Mouse (Mus musculus) gastrocnemius, adult 2 months (tissue): ENCODE results near the gene Trpc2. TPM values are rescaled to one million over a fixed set of nuclear protein-coding genes. Genes with fewer than 3 reads are reported as not detected.
"Not testable (repeated sequence)": the region's sequence is repeated elsewhere in the genome, so short reads cannot be mapped to it uniquely, and the experiment has no call there.

Experiments used
- DNase-seq: peaks from one replicate; pipeline ENCODE4 v3.0.0; 2022
- H3K27ac ChIP-seq: fragments of 200-600 bp; 2 replicates; pipeline ENCODE4 v1.8.1; 2022; ENCODE audit warnings: mild to moderate bottlenecking
- H3K4me3 ChIP-seq: fragments of 200-600 bp; 2 replicates; pipeline ENCODE4 v1.8.1; 2022; ENCODE audit warnings: mild to moderate bottlenecking, moderate library complexity
- CTCF ChIP-seq: fragments of 200-600 bp; IDR thresholded peaks from 2 replicates; pipeline ENCODE4 v1.8.1; 2022; ENCODE audit warnings: antibody characterized with exemption, mild to moderate bottlenecking, moderate library complexity
- intact Hi-C: fragments of 180-260 bp; cut with DNase I; formaldehyde crosslinking; loops from one replicate; pipeline ENCODE4 v1.15.1; 2025
- long read RNA-seq, 2 experiments: library from polyadenylated mRNA; stranded (forward); transcript quantifications; one replicate each; pipeline ENCODE4 v2.0.0; 2021
- total RNA-seq, 2 experiments: library from RNA; stranded (reverse); gene quantifications; 2 replicates each; pipeline ENCODE4 v1.2.3; 2021

Trpc2 gene
- total RNA-seq = 1 to 10 TPM in 1 of 2 experiments, under 1 TPM in 1; 0.10 to 1.3 TPM
- long read RNA-seq, experiment 1 = 0 reads
- long read RNA-seq, experiment 2 = 0 reads

- Histone ChIP-seq H3K27ac (peak within 1 kb of the TSS; percentile 81), H3K4me3 (no peak within 1 kb of the TSS; the same call in 1 of the 2 replicates)
- intact Hi-C loops = no loop called here
- no peak for DNase-seq
- TF ChIP-seq CTCF = no peak
Measured at GRCm38 (mm10) chr7:102082816-102083215, at the start of gene Trpc2. TSS of gene Trpc2 (plus strand) at chr7:102083116.

GRCm38 (mm10) chr7:102034904-102035303, 48.0 kb upstream of the Trpc2 start:
- intact Hi-C loops = loop anchor here (2.0 kb wide), 2 partner anchors 36 to 116 kb away; no protein-coding TSS in a partner anchor
- DNase-seq = no peak
- TF ChIP-seq CTCF = peak; percentile 56
- Histone ChIP-seq H3K4me3 (no peak overlapping the region), H3K27ac (no peak overlapping the region)

GRCm38 (mm10) chr7:102035534-102035933, 47.4 kb upstream of the Trpc2 start:
- no peak for DNase-seq
- Histone ChIP-seq H3K27ac (no peak overlapping the region), H3K4me3 (no peak overlapping the region)
- intact Hi-C loops = loop anchor here (2.0 kb wide), 2 partner anchors 37 to 117 kb away; no protein-coding TSS in a partner anchor
- TF ChIP-seq CTCF = no peak

DNA sequence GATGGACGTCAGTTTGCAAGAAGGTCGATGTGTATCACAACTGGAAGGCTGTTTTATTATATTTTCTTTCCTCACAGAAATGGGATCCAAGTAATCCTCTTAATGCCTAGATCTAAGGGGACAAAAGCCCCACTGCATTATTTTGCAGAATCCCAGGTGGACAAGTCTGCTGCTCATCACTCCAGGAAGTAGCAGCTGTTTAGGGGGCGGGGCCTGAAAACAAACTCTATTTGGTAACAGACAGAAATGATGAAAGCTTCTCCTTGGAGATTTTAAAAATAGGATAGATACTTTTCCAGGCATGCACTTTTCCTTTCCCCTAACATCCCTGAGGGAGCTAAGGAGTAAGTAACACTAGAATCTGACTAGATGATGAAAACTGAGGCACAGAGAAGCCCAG, 45.6 kb upstream of the Trpc2 start:
- intact Hi-C loops = no loop called here
- H3K27ac ChIP-seq = peak overlapping the region; percentile 56; the same call in 1 of the 2 replicates
- TF ChIP-seq CTCF = no peak
- DNase-seq = no peak
- H3K4me3 ChIP-seq = no peak overlapping the region

- DNase-seq = no peak
- no peak for TF ChIP-seq CTCF
- intact Hi-C loops = no loop called here
- H3K4me3 ChIP-seq = no peak overlapping the region
- H3K27ac ChIP-seq = no peak overlapping the region
Measured at GRCm38 (mm10) chr7:102042314-102042713, 40.6 kb upstream of the Trpc2 start.

- TF ChIP-seq CTCF = peak; percentile 58
- DNase-seq, intact Hi-C loops, H3K27ac ChIP-seq, H3K4me3 ChIP-seq: not testable (repeated sequence)
Measured at GRCm38 (mm10) chr7:102048524-102048923, 34.4 kb upstream of the Trpc2 start.

DNA sequence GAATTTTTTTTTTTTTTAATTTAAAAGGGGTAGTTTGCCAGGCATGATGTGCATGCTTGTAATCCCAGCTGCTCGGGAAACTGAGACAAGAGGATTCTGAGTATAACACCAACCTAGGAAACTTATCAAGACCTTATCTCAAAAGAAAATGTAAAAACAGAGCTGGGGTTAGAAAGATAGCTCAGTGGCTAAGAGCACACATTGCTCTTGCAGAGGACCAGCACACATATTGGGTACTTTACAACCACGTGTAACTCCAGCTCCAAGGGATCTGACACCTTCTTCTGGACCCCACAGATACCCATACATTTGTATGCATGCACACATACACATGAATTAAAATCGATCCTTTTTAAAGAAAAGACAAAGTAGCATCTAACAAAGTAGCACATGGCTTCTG, 21.6 kb upstream of the Trpc2 start:
- TF ChIP-seq CTCF = no peak
- Histone ChIP-seq H3K4me3 (no peak overlapping the region), H3K27ac (no peak overlapping the region)
- intact Hi-C loops = loop anchor here (5.0 to 10.0 kb wide), 2 partner anchors 129 to 397 kb away; partner anchors contain the start of genes Clpb, Lrrc51 and Numa1
- no peak for DNase-seq

- DNase-seq = no peak
- TF ChIP-seq CTCF = no peak
- intact Hi-C loops = loop anchor here (5.0 to 10.0 kb wide), 2 partner anchors 130 to 397 kb away; partner anchors contain the start of genes Clpb, Lrrc51 and Numa1
Measured at GRCm38 (mm10) chr7:102062203-102062602, 20.7 kb upstream of the Trpc2 start.

DNA sequence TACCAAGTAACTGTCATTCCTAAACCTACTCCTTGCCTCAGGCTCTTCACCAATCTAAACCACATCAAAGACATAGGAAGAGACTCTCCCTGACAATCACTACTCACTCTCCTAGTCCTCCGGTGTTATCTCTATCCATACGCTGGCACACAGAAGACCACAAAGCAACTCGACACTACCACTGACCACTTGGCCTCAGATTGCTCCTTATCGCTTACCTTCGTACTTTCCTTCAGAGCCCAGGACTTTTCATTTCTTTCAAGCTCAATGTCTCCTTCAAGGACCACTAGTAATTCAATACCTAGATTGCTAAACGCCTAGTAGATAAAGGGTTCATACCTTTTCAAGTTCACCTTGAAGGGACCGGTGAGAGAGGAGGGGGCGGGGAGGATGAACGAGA, 19.0 kb upstream of the Trpc2 start:
- no peak for DNase-seq
- no peak overlapping the region for H3K27ac ChIP-seq
- intact Hi-C loops = loop anchor here (5.0 to 10.0 kb wide), 2 partner anchors 132 to 399 kb away; partner anchors contain the start of genes Clpb, Lrrc51 and Numa1
- TF ChIP-seq CTCF = no peak
- H3K4me3 ChIP-seq = peak overlapping the region; percentile 77

More at GRCm38 (mm10) chr7:102062203-102062602, 20.7 kb upstream of the Trpc2 start:
- no peak overlapping the region for H3K27ac ChIP-seq
- no peak overlapping the region for H3K4me3 ChIP-seq

DNA sequence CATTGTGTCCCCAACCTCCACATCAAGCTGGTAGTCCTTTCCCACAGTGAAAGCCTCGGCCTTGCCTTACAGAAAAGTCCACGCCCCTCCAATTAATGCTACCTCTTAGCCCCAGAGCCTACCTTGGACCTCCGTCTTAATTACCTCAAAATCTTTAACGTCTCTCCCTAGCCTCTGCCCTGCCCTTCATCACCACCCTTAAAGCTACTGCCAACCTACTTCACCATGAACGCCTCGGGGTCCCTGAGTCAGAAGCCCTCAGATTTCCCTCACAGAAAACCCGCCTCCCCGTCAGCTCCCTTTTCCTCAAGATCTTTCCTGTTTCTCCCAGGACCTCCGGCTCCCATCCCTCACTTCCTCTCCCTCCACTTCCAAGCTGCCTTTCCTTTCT, 18.3 kb upstream of the Trpc2 start:
- no peak for DNase-seq
- intact Hi-C loops = loop anchor here (5.0 to 10.0 kb wide), 2 partner anchors 132 to 400 kb away; partner anchors contain the start of genes Clpb, Lrrc51 and Numa1
- Histone ChIP-seq H3K27ac (peak overlapping the region; percentile 92), H3K4me3 (peak overlapping the region; percentile 77)
- no peak for TF ChIP-seq CTCF

- TF ChIP-seq CTCF = no peak
- intact Hi-C loops = loop anchor here (10.0 kb wide), 1 partner anchor 400 kb away; the partner anchor contains the start of gene Clpb
- Histone ChIP-seq H3K27ac (peak within 1 kb of the TSS; percentile 92), H3K4me3 (peak within 1 kb of the TSS; percentile 77)
- peak; percentile 97 for DNase-seq
Measured at GRCm38 (mm10) chr7:102065046-102065891, 17.6 kb upstream of the Trpc2 start, which contains the start of the genes Rnf121, Xndc1 and Xntrpc. TSS of gene Rnf121 (minus strand) at chr7:102065469. TSS of gene Xndc1 (plus strand) at chr7:102065511. TSS of gene Xntrpc (plus strand) at chr7:102065713.

DNA sequence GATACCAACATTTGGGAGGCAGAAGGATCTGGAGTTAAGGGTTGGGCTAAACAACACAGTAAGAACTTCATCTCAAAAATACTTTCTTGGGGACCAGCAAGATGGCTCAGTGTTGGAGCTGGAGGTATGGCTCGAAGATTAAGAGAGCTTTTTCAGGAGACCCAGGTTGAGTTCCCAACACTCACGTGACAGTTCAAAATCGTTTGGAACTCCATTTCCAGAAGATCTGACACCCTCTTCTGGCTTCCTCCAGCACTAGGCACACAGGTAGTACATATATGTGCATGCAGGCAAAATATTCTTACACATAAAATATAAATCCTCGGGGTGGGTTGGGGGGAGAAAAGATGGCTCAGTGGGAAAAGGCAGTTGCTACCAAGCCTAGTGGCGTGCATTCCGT, 16.6 kb upstream of the Trpc2 start:
- peak overlapping the region; percentile 77 for H3K4me3 ChIP-seq
- no peak for TF ChIP-seq CTCF
- H3K27ac ChIP-seq = peak overlapping the region; percentile 92
- intact Hi-C loops = loop anchor here (10.0 kb wide), 1 partner anchor 402 kb away; the partner anchor contains the start of gene Clpb
- DNase-seq = no peak
